Mouse (Mus musculus) mouse embryonic stem cell (cell line): ENCODE results near the gene Nfkbie.

Experiments used
- in situ Hi-C, 2 experiments: fragments of 300-500 bp; cut with MboI; formaldehyde crosslinking; loops; 1 replicate in 1 of 2; 3 replicates in 1 of 2; pipeline ENCODE4 v1.14.3; 2019 to 2020; ENCODE audit warnings: low sequenced_read_pairs in 2 of 2, low pct_unique_long_range_greater_than_20kb in 1 of 2, mixed read lengths in 1 of 2; ENCODE audit not compliant: unreplicated experiment in 1 of 2

Nfkbie gene

DNA sequence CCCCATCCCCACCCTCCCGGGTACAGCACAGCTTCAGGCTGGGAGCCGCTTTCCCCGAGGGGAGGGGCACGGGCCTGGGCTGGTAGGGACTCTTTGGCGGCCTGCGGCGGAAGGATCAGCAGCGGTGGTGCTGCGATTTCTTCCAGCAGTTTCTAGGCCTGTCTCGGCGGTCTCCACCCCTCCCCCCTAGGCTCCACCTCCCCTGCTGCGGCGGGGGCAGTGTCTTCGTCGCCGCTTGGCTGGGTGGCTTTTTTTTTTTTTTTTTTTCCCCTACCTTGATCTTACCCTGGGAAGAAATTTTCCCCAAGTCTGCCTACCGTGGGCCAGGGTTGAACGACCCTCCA lies 18.2 kb downstream of the Nfkbie start:
- in situ Hi-C loops = no loop called here

DNA sequence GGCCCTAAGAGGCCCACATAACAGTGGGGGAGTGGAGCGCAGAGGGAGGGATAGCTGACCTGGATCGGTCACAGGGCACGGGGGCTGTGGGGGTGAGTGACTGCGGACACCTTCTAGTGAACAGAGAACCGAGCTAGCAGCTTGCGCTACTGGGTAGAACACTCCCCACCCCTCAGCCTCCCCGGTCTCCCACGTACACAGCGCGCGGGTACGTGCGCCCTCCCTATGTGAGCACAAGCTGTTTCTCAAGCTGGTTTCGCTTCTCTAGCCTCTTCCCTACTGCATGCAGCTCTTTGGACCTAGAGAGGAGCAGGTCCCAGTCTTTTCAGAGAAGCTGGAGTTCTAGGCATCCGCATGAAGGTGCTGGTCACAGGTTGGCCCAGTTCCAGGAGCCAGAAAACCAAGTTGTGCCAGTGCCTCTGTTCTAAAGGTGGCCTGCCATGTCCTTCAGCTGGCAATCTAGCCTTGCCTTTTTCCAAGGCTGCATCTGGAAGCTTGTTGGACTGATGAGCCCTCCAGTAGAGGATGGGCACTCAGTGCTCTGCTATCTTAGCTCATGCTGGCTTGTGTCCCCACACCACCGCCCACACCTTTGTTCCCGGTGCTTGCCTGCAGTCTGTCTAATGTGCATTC lies 18.7 kb downstream of the Nfkbie start:
- in situ Hi-C loops = no loop called here

DNA sequence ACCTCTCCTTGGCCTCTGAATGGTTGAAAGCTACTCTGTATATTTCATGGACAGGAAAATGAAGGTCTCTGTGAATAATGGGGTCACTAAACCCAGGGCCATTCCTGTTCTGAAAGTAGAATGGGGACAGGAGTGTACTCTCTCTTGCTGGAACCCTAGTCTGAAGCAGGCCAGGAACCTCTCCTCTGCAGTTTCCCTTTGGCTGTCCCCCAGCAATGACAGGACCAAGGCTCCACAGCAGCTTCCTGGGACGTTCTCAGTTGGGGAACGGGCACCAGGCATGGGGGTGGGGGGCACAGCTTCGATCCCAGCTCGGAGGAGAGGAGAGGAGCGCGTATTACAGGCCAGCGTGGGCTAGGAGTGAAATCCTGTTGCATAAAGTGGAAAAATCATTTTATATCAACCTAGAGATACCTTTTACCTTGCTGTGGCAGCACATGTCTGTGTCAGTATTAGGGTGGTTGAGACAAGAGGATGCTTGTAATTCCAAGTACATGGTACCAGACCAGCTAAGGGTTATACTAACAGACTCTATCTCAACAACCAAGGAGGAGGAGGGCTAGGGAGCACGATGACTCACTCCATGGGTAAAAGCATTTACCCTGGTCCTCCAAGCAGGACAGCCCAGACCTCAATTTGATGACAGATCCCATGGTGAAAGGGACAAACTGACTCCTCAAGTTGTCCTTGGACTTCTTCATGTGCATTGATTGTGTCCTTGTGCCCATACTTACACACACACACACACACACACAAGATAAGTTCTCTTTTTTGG lies 19.8 kb downstream of the Nfkbie start:
- in situ Hi-C loops = no loop called here

GRCm38 (mm10) chr17:45578242-45578641 lies 22.7 kb downstream of the Nfkbie start:
- in situ Hi-C loops = no loop called here

GRCm38 (mm10) chr17:45578843-45579242 lies 23.3 kb downstream of the Nfkbie start:
- in situ Hi-C loops = no loop called here

- in situ Hi-C loops = no loop called here
Measured at GRCm38 (mm10) chr17:45579554-45579953, 24.1 kb downstream of the Nfkbie start.

DNA sequence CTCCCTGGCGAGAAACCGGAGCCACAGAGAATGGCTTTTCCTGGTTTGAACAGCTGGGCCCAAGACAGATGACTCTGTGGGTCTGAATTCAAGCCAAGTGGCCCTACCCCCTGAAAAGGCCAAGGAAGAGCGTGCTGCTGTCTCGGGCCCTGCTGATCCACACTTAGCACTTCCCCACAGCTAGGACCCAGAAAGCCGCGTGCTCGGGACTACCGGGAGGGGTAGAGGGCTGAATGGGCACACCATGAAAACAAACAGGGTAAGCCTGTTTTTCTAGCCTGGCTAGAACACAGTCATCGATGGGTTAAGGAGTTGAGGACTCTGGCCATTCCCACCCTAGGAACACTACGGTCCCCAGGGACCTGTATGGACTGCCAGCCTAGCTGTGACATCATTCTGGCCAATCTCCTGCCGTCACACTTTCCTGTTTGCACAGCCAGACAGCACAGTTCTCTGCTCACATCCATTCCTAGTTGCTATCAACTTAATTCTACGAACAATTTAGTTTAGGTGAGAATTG lies 25.5 kb downstream of the Nfkbie start:
- in situ Hi-C loops = no loop called here

DNA sequence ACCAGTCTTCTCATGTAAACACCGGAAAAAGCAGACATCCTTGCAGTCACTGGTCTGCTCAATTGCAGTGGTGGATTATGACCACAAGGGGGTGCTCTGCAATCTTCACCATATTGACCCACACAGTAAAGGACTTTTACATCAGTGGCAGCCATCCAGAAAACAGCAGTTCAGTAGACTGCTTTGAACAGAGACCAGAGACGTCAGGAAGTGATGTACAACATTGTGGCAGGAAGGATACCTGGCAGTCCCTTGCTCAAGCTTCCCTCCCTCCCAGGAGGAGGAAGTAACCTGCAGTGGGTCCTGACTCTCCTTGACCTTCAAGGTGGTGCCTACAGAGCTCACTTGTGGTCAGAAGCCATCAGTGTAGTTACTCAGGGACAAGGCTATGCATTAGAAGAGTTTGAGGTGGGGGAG lies 26.1 kb downstream of the Nfkbie start:
- in situ Hi-C loops = no loop called here

DNA sequence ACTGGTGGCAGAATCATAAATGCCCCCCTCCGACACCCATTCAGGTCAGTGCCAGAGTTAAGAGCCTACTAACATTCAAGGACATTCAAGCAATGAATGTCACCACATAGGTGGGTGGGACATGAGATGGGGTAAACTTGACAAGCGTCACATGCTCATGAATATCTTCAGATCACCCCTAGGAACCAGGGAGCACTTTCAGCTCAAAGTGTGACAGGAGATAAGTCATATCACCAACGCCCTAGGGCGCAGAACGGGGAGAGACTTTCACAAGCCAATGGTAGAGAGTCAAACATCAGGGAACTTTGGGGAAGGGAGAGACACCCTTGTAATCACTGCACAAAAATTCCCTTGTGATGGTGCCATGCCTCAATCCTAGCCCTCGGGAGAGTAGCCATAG lies 26.7 kb downstream of the Nfkbie start:
- in situ Hi-C loops = no loop called here

DNA sequence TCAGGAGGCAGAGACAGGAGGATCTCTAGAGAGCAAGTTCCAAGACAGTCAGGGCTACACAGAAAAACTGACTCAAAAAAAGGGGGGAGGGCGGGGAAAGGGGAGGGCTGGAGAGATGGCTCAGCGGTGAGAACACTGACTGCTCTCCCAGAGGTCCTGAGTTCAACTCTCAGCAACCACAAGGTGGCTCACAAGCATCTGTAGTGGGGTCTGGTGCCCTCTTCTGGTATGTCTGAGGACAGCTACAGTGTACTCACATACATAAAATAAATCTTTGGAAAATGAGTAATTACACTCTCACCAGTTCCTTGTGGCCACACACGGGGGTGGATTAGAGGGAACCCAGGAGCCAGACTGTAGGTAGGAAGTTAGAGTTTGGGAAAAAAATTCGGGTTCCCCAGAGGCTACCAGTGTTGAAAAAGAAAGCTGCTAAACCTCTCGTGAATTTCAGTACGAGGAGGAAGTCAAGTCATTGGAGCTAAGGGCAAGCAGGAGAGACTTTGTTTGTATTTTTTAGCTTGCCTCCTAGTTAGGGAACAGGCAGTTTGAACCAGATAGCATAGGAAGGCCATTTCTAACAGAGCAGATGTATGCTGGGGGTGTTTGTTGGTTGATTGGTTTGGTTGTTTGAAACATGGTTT lies 27.3 kb downstream of the Nfkbie start:
- in situ Hi-C loops = no loop called here

GRCm38 (mm10) chr17:45584096-45584896 lies 28.8 kb downstream of the Nfkbie start:
- in situ Hi-C loops = no loop called here

DNA sequence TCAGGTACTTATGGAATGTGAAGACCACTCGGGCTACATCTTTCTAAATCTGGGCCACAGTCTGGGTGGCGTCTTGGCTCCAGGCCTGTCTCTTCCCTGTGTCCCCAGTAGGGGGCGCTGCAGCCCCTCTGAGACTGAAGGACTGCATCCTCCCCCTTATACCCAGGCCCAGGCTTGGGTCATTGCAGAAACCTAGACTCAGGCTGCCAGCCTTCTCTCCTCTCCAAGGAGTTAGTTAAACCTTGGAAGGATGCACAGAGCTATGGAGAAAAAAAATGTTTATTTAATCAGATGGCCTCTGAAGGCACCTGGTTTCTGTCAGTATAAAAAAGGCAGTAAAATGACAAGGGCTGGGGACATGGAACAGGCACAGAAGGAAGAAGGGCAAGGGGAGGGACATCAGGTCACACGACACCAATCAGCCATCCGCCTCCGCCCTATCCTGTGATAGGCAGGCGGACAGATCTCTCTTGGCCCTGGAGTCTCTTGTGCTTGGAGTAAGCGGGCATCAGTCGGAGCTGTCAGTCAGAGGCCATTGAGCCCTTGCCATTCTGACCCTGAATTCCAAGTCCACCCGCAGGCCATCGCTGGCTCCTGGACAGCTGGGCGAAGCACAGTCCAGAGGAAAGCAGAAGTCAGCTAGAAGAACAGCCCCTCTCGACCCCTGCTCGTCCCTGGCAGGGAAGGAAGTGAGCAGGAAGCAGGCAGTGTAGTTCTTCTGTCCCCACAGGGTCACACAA lies 29.6 kb downstream of the Nfkbie start:
- in situ Hi-C loops = loop anchor here (5.0 kb wide), 2 partner anchors 42 to 67 kb away; no protein-coding TSS in a partner anchor

GRCm38 (mm10) chr17:45585725-45586448 lies 30.4 kb downstream of the Nfkbie start:
- in situ Hi-C loops = loop anchor here (5.0 kb wide), 2 partner anchors 41 to 66 kb away; no protein-coding TSS in a partner anchor

GRCm38 (mm10) chr17:45586449-45586837 lies 30.9 kb downstream of the Nfkbie start:
- in situ Hi-C loops = loop anchor here (5.0 kb wide), 2 partner anchors 41 to 66 kb away; no protein-coding TSS in a partner anchor

DNA sequence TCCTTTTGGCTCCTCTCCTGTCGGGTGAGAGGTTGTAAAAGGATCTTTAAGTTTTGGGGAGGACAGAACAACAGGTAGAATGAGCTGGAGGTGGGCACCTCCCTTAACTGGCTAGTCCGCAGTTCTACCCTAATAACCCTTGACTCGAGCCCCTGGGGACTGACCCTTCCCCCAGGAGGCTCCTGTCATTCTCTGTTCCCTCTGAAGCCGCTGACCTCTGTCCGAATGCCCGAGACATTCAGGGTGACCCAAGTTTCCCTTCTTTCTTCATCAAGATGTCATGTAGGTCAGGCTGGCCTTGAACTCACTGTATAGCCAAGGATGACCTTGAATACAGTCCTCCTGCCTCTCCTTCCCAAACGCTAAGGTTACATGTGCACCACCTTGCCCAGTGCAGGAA lies 32.9 kb downstream of the Nfkbie start:
- in situ Hi-C loops = loop anchor here (5.0 kb wide), 2 partner anchors 39 to 64 kb away; no protein-coding TSS in a partner anchor

GRCm38 (mm10) chr17:45589236-45589635 lies 33.7 kb downstream of the Nfkbie start:
- in situ Hi-C loops = loop anchor here (5.0 kb wide), 2 partner anchors 38 to 63 kb away; no protein-coding TSS in a partner anchor

DNA sequence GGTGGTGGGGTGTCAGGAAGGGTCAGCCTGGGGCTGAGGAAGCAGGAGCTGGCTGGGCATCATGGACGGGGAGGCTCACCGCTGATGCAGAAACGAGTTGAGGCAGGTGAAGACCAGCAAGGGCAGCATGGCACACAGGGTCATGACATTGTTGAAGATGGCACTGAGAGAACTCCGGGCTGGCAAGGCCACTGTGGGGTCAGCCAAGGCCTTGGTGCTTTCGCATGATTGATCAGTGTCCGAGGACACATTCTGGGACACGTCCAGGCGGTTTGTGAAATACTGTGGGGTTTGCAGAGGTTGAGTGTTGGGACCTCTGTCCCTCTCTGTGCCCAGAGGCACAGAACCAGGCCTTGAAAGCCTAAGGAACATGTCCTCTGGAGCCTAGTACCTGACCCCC lies 34.3 kb downstream of the Nfkbie start:
- in situ Hi-C loops = loop anchor here (5.0 kb wide), 2 partner anchors 37 to 62 kb away; no protein-coding TSS in a partner anchor
